Mouse (Mus musculus) gastrocnemius, postnatal 25 days (tissue): ENCODE results near the gene Tnfrsf13c. TPM values are rescaled to one million over a fixed set of nuclear protein-coding genes. Genes with fewer than 3 reads are reported as not detected.

Experiments
- DNase-seq: peaks from one replicate; pipeline ENCODE4 v3.0.0; 2022
- total RNA-seq, 2 experiments: library from RNA; stranded (reverse); gene quantifications; 1 replicate in 1 of 2; 2 replicates in 1 of 2; pipeline ENCODE4 v1.2.3; 2021

The Tnfrsf13c gene
- total RNA-seq, 2 experiments from 2014 or later = not detected

GRCm38 (mm10) chr15:82207504-82208219 is 16.5 kb downstream of the Tnfrsf13c start:
- DNase-seq = no peak

- DNase-seq = no peak
Measured at GRCm38 (mm10) chr15:82207105-82207459, 17.1 kb downstream of the Tnfrsf13c start.

DNA sequence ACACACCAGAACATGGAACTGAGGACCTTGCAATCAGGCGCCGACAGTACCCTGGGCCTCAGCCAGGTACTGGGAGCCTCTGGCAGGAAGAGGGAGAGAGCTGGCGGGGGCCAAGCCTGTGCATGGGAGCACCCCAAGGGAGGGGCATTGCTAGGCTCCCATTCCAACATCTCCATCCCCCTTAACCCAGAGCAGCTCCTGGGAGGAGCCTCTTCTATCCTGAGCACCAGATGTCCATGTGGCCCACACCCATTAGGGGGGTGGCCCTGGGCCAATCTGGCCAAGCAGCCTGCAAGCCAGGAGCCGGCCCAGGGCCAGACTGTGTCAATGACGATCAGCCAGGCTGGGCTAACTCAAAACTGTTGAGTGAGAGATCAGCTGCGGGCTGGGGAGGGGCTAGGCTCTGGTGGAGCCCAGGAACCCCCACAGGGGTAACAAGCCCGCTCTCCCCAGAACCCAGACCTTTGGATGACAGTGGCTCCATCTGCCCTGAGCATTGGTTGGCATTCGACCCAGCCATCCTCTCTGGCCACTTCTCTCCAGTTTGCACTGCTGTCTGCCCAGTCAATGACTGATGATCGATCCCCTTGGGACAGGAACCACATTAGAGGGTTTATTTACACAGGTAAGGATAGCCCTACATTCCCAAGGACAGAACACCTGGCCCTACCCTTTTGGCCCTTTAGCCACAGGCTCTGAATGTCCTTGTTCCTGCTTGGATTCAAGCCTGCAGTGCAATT is 17.6 kb downstream of the Tnfrsf13c start:
- DNase-seq = peak; percentile 84

DNA sequence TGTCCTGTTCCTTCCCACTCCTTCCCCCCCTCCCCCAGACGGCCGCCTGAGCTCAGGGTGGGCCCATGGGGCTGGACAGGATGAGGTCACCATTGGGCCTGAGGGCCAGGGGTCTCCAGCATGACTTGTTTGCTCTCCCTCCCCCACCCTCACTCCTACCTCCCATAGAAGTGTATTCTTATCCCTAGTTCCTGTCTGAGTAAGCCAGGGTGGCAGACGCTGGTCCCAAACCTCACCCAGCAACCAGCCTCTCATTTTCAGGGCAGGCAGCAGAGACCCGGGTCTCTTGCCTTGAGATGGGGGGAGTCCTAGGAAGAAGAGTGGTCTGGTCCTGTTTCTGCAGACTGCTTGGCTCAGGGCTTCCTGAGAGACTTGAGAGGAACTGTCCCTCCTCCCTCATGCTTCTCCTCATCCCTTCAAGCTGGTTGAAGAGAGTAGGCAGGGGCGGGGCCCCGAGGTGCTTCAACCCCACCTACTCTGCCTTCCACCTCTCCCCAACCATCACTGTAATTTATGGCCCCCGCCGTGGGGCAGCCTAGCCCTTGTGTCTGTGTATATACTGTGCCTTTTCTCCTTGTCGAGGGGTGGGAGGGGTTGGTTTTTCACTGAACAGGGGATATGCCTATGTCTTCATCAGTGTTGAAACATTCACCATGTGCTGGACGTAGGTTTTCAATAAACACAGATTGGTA is 19.3 kb downstream of the Tnfrsf13c start:
- no peak for DNase-seq

DNA sequence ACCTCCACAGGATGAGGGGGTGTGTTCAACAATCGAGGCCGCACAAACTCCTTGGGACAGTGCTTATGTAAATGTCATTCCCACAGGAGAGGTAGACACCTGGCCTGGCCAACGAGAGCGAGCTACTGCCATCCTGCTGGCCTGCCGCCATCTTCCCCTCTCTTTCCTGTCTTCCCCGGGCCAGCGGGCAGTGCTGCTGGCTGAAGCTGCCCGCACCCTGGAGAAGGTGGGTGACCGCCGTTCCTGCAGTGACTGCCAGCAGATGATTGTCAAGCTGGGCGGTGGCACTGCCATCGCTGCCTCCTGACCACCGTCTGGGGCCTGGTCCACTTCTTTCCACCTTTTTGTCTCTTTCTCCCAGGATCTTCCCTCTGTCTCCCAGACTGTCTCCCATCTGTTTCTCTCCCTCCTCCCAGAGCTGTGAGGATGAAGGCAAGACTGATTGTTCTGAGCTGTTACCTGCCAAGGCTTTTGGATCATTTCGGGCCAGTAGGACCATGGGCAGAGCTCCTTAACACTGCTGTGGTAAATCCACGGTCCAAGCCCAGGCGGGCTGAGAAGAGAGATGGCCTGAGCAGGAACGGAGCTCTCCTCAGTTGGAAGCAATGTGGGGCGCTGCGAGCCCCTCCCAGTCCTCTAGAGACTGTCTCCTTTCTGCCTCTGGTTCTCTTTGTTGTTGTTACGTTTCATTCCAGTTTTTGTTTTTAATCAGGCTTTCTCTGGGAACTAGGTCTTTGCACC is 20.4 kb downstream of the Tnfrsf13c start:
- no peak for DNase-seq

DNA sequence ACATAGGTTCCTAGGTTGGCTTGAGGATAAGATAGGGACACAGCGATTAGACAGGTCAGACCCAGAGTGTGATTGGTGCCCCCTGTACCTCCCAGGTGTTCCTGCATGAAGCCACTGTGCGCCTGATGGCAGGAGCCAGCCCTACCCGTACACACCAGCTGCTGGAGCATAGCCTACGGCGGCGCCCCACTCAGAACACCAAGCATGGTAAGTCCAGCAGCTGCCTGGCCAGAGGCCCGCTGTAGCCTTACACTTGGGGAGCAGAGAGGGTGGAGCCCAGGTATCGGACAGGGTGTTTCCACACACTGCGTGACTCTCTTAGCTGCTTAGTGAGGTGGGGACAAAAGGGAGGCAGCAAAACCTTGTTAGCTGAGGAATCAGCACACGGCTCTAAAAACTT is 21.1 kb downstream of the Tnfrsf13c start:
- DNase-seq = no peak

GRCm38 (mm10) chr15:82202086-82202485 is 22.1 kb downstream of the Tnfrsf13c start:
- no peak for DNase-seq

GRCm38 (mm10) chr15:82199546-82199945 is 24.6 kb downstream of the Tnfrsf13c start:
- no peak for DNase-seq

GRCm38 (mm10) chr15:82198342-82198741 is 25.8 kb downstream of the Tnfrsf13c start:
- no peak for DNase-seq

GRCm38 (mm10) chr15:82197937-82198336 is 26.2 kb downstream of the Tnfrsf13c start:
- DNase-seq = no peak

DNA sequence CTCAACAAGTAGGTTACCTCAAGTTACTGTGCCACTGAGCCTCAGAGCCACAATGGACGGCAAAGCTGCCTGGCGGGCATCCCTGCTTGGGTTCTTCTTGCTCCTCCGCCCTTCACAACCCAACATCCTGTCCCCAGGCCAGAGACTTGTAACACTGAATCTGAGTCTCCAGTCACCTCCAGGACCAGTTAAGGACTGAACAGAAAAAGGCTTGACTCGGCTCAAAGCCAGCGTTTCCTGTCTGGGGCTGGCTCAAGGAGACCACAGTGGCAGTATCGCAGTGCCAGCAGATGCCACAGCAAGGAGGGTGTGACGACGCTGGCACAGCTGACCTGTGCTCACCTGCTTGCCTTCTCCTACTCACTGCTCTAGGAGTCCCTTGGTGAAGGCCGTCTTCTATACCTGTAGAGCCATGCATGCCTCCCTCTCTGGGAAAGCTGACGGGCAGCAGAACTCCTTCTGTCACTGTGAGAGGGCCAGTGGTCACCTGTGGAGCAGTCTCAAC is 26.9 kb downstream of the Tnfrsf13c start:
- no peak for DNase-seq

GRCm38 (mm10) chr15:82196300-82196699 is 27.9 kb downstream of the Tnfrsf13c start:
- no peak for DNase-seq

GRCm38 (mm10) chr15:82192617-82193016 is 31.6 kb downstream of the Tnfrsf13c start:
- no peak for DNase-seq

DNA sequence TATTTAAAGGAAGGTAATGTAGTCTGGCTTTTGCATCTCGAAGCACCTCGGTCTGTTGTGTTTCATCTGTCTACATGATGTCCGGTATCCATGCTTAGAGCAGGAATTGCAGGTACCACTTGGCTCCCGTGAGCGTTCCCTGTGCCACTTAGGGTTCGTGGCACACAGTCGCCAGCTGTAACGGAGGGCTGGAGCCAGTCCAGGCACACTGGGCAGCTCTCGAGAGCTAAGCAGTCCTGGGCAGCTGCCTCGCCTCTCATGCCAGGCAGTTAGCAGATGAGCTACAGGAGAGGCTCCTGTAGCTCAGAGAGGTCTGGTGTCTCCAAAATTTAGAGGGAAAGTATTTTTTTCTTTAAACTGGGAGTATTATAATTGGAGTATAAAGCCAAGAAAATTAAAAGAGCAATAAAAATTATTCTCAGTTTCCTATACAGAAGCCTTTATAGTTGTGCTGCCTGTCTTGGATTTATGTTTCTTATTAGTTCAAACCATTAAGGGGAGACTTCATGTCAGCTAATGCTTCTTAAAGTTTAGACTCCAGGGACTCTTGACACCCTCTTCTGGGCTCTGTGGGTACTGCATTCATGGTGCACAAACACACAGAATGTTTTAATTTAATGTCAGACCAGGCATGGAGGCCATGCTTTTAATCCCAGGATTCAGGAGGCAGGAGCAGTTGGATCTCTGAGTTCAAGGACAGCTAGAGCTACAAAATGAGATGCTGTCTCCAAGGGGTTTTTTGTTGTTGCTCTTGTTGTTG is 35.5 kb downstream of the Tnfrsf13c start:
- DNase-seq = peak; percentile 65

DNA sequence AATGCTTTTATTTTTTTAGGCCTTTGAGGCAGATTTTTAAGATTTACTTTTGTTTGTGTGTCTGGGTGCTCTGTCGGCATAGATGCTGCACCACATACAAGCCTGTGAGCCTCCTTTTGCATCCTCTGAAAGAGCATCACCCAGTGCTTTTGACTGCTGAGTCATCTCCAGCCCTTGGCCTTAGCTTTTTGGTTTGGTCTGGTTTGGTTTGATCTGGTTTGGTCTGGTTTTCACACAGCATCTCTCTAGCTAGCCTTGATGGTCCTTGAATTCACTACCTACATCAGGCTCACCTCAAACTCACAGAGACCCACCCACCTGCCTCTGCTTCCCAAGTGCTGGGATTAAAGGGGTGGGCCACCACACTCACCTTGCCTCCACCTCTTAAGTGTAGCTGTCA is 36.2 kb downstream of the Tnfrsf13c start:
- no peak for DNase-seq

DNA sequence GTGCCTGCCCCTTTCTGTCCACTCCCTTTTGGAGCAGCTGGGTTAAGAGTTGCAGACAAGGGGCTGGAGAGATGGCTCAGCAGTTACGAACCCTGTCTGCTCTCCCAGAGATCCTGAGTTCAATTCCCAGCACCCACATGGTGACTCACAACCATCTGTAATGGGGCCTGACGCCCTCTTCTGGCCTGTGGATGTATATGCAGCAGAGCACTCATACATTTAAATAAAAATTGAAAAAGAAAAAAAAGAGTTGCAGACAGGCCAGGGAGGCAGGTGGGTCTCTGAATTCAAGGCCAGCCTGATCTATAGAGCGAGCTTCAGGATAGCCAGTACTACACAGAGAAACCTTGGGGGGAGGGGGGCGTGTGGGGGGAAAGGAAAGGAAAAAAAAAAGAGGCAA is 36.8 kb downstream of the Tnfrsf13c start:
- no peak for DNase-seq

- DNase-seq = no peak
Measured at GRCm38 (mm10) chr15:82186931-82187330, 37.2 kb downstream of the Tnfrsf13c start.

DNA sequence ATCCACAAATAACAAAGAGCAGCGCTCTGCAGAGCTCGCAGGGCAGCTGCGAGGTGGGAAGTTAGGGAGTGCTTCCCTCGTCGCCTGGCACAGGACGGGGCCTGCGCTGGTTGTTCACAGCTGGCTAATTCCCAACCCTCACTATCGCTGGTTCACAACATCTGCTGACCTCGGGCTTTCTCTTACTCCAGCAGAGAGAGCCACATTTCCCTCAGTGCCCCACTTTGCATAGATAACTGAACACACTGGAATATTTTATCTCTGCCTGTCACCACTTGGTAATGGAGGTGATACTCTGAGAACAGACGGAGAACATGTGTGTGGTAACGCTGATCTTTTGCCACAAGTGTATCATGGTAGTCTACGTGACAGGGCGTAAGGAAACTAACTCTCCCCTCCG is 38.0 kb downstream of the Tnfrsf13c start:
- no peak for DNase-seq

DNA sequence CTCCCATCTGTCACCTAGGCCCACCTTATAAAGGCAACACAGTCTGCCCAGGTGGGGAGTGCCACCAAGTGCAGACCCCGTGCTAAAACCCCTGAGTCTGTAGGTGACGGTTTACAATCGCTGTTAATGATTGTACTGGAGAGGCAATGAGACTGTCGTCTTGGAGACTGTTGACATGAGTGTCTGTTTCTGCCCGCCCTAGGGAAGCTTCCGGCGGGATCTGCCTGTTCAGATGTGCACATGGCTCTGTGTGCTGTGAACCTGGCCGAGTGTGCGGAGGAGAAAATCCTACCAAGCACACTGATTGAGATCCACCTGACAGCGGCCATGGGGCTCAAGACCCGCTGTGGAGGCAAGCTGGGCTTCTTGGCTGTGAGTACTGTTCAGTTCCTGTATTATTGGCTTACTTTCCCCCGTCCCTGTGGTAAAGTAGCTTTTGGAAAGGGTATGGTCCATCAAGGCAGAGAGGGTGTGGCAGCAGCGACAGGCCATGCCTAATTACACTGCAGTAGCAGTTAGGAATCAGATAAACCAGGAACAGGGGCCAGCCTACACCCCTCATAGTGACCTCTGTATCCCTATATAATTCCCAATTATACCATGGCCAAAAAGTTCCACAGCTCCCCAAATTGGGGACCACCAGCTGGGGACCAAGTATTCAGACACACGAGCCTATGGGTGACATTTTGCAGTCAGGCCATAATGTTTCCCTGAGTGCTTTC is 38.9 kb downstream of the Tnfrsf13c start:
- DNase-seq = no peak

DNA sequence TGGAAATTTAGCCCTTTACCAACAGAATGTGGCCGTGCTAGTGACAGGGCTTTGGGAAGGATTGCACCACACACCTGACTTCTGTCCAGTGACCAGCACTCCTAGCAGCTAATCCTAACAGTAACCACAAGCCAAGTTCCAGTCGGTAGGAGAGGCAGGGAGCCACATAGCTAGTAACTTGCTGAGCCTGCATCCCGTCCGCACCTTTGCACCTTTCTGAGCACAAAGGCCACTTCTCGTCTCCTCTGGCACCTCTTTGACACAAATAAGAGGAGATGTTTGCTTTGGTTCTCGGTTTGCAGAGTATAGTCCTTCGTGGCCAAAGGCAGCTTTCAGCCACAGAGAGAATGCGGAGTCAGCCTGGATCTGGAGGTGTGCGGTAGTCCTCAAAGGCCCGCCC is 39.5 kb downstream of the Tnfrsf13c start:
- DNase-seq = no peak

DNA sequence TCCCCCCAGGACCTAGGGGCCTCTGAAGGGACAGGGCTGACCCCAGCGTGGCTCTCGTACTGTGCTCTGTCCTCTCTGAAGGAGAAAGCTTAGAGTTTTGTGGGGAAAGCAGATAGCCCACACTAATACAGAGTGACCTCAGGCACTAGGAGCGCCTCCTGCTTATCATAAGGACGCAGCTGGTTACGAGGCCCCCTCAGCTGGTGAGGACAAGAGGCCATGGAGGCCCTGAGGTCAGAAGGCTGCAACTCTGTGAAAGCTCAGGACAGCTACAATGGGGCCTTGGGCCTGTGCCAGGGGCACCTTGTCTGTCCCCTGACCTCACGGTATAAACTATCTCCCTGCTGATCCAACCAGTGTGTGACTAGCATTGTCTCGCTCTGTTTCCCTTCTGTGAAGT is 40.0 kb downstream of the Tnfrsf13c start:
- DNase-seq = no peak
